Mouse (Mus musculus) MEL (cell line): ENCODE measurements at regions not wholly inside any gene's neighbourhood (a gene's known extent, or its start where the extent isn't known, plus 50 kb on each side); places are given as distances from the start of the nearest gene placed in this dataset.

Source experiments
- DNase-seq: peaks from one replicate; pipeline ENCODE4 v3.0.0; 2011; ENCODE audit warnings: low read depth, low spot score
- H3K27ac ChIP-seq: 2 replicates; pipeline ENCODE4 v1.5.1; 2012; ENCODE audit warnings: low read depth, mild to moderate bottlenecking, control low read depth, low read length, moderate library complexity; ENCODE audit not compliant: control insufficient read depth
- H3K27me3 ChIP-seq, 2 experiments: fragments of 150-350 bp in 1 of 2; sonication (generic) in 1 of 2; 2 replicates each; pipeline ENCODE4 v1.6.1; 2012; ENCODE audit warnings: low read length in 2 of 2, mild to moderate bottlenecking in 2 of 2, improper control_type of control experiment in 1 of 2, moderate library complexity in 1 of 2; ENCODE audit not compliant: insufficient read depth in 2 of 2, control insufficient read depth in 1 of 2
- H3K36me3 ChIP-seq, 2 experiments: 2 replicates each; pipeline ENCODE4 v1.6.1; 2012 to 2014; ENCODE audit warnings: low read length in 2 of 2, improper control_type of control experiment in 1 of 2, inconsistent platforms in 1 of 2, mild to moderate bottlenecking in 1 of 2; ENCODE audit not compliant: insufficient read depth in 2 of 2, control insufficient read depth in 1 of 2
- H3K4me1 ChIP-seq, 2 experiments: fragments of 150-350 bp in 1 of 2; sonication (generic) in 1 of 2; 2 replicates each; pipeline ENCODE4 v1.6.1; 2012; ENCODE audit warnings: low read length in 2 of 2, improper control_type of control experiment in 1 of 2, mild to moderate bottlenecking in 1 of 2; ENCODE audit not compliant: insufficient read depth in 2 of 2, control insufficient read depth in 1 of 2
- H3K4me3 ChIP-seq, 2 experiments: fragments of 150-350 bp in 1 of 2; sonication (generic) in 1 of 2; 2 replicates each; pipeline ENCODE4 v1.5.1; 2012; ENCODE audit warnings: low read depth in 2 of 2, low read length in 2 of 2, mild to moderate bottlenecking in 2 of 2, moderate library complexity in 2 of 2, control low read depth in 1 of 2, improper control_type of control experiment in 1 of 2; ENCODE audit not compliant: control insufficient read depth in 1 of 2, insufficient read depth in 1 of 2
- H3K79me2 ChIP-seq: 2 replicates; pipeline ENCODE4 v1.6.1; 2012; ENCODE audit warnings: mild to moderate bottlenecking, low read length, moderate library complexity; ENCODE audit not compliant: control insufficient read depth, poor library complexity, insufficient read depth
- H3K9ac ChIP-seq: 2 replicates; pipeline ENCODE4 v1.6.1; 2012; ENCODE audit warnings: low read depth, mild to moderate bottlenecking, control low read depth, low read length, moderate library complexity; ENCODE audit not compliant: control insufficient read depth, poor library complexity, severe bottlenecking
- H3K9me3 ChIP-seq: fragments of 150-350 bp; sonication (generic); replicated peaks from 2 replicates; pipeline ENCODE4 v1.6.1; 2012; ENCODE audit warnings: mild to moderate bottlenecking, low read length, improper control_type of control experiment, moderate library complexity; ENCODE audit not compliant: insufficient read depth
- BHLHE40 ChIP-seq: IDR thresholded peaks from 2 replicates; pipeline ENCODE4 v1.6.1; 2012; ENCODE audit warnings: low read depth, mild to moderate bottlenecking, inconsistent platforms, low read length, improper control_type of control experiment, borderline replicate concordance
- E2F4 ChIP-seq: IDR thresholded peaks from 2 replicates; pipeline ENCODE4 v1.6.1; 2011; ENCODE audit warnings: low read depth, low read length, improper control_type of control experiment, borderline replicate concordance
- ELF1 ChIP-seq: IDR thresholded peaks from 2 replicates; pipeline ENCODE4 v1.6.1; 2014; ENCODE audit warnings: low read depth, mild to moderate bottlenecking, inconsistent platforms, low read length, improper control_type of control experiment, moderate library complexity
- HCFC1 ChIP-seq: IDR thresholded peaks from 2 replicates; pipeline ENCODE4 v1.6.1; 2012; ENCODE audit warnings: low read depth, mild to moderate bottlenecking, inconsistent platforms, low read length, improper control_type of control experiment, moderate library complexity
- JUND ChIP-seq: IDR thresholded peaks from 2 replicates; pipeline ENCODE4 v1.6.1; 2011; ENCODE audit warnings: low read depth, mild to moderate bottlenecking, improper control_type of control experiment, low read length
- KAT2A ChIP-seq: conservative IDR thresholded peaks from 2 replicates; pipeline ENCODE4 v1.6.1; 2012; ENCODE audit warnings: low read depth, low read length, improper control_type of control experiment, inconsistent platforms
- MAZ ChIP-seq: IDR thresholded peaks from 2 replicates; pipeline ENCODE4 v1.6.1; 2012; ENCODE audit warnings: low read depth, mild to moderate bottlenecking, inconsistent platforms, low read length, improper control_type of control experiment
- MEF2A ChIP-seq: IDR thresholded peaks from 2 replicates; pipeline ENCODE4 v1.6.1; 2014; ENCODE audit warnings: low read depth, mild to moderate bottlenecking, inconsistent platforms, low read length, improper control_type of control experiment; ENCODE audit not compliant: poor library complexity, insufficient replicate concordance, severe bottlenecking; ENCODE audit errors: extremely low read depth
- MXI1 ChIP-seq: IDR thresholded peaks from 2 replicates; pipeline ENCODE4 v1.6.1; 2011; ENCODE audit warnings: mild to moderate bottlenecking, low read depth, low read length, improper control_type of control experiment
- MYB ChIP-seq: IDR thresholded peaks from 2 replicates; pipeline ENCODE4 v1.6.1; 2011; ENCODE audit warnings: mild to moderate bottlenecking, low read depth, low read length, improper control_type of control experiment
- MYC ChIP-seq: IDR thresholded peaks from 2 replicates; pipeline ENCODE4 v1.6.1; 2011; ENCODE audit warnings: low read depth, mild to moderate bottlenecking, low read length, improper control_type of control experiment, moderate library complexity
- NELFE ChIP-seq: IDR thresholded peaks from 2 replicates; pipeline ENCODE4 v1.6.1; 2011; ENCODE audit warnings: low read depth, low read length, improper control_type of control experiment
- POLR2A ChIP-seq, 2 experiments: IDR thresholded peaks; 2 replicates each; pipeline ENCODE4 v1.6.1; 2011 to 2012; ENCODE audit warnings: low read length in 2 of 2, mild to moderate bottlenecking in 2 of 2, control low read depth in 1 of 2, improper control_type of control experiment in 1 of 2, low read depth in 1 of 2, moderate library complexity in 1 of 2; ENCODE audit not compliant: control insufficient read depth in 1 of 2, insufficient read depth in 1 of 2, poor library complexity in 1 of 2
- POLR2AphosphoS2 ChIP-seq: IDR thresholded peaks from 2 replicates; pipeline ENCODE4 v1.6.1; 2011; ENCODE audit warnings: low read length, improper control_type of control experiment
- TAL1 ChIP-seq: IDR thresholded peaks from 2 replicates; pipeline ENCODE4 v1.6.1; 2012; ENCODE audit warnings: mild to moderate bottlenecking, inconsistent platforms, low read length, moderate library complexity, mixed read lengths
- TBP ChIP-seq: IDR thresholded peaks from 2 replicates; pipeline ENCODE4 v1.8.0; 2011; ENCODE audit warnings: low read depth, low read length, improper control_type of control experiment
- USF1 ChIP-seq: IDR thresholded peaks from 2 replicates; pipeline ENCODE4 v1.6.1; 2014; ENCODE audit warnings: low read depth, mild to moderate bottlenecking, inconsistent platforms, low read length, improper control_type of control experiment, moderate library complexity
- USF2 ChIP-seq, 2 experiments: IDR thresholded peaks; 2 replicates each; pipeline ENCODE4 v1.6.1; 2011 to 2012; ENCODE audit warnings: improper control_type of control experiment in 2 of 2, low read length in 2 of 2, borderline replicate concordance in 1 of 2, inconsistent platforms in 1 of 2, low read depth in 1 of 2, mild to moderate bottlenecking in 1 of 2; ENCODE audit not compliant: insufficient read depth in 1 of 2
- ZKSCAN1 ChIP-seq: IDR thresholded peaks from 2 replicates; pipeline ENCODE4 v1.6.1; 2012; ENCODE audit warnings: low read depth, mild to moderate bottlenecking, inconsistent platforms, low read length, improper control_type of control experiment, moderate library complexity
- ZMIZ1 ChIP-seq: IDR thresholded peaks from 2 replicates; pipeline ENCODE4 v1.6.1; 2012; ENCODE audit warnings: low read depth, mild to moderate bottlenecking, inconsistent platforms, low read length, improper control_type of control experiment, moderate library complexity

GRCm38 (mm10) chr8:103894589-103894988, 206.8 kb upstream of the Cdh5 start:
- no peak overlapping the region for H3K9ac ChIP-seq
- H3K4me3 ChIP-seq = no peak overlapping the region
- H3K27me3 ChIP-seq = no peaks in the 10 kb centered on the region
- H3K9me3 ChIP-seq = no peaks in the 10 kb centered on the region
- H3K27ac ChIP-seq = no peak overlapping the region
- DNase-seq = no peak
- H3K79me2 ChIP-seq = no peaks in the 10 kb centered on the region
- no peaks in the 10 kb centered on the region for H3K4me1 ChIP-seq
- no peaks in the 10 kb centered on the region for H3K36me3 ChIP-seq
- no peak for TF ChIP-seq ZMIZ1

GRCm38 (mm10) chr8:103895132-103895531, 206.3 kb upstream of the Cdh5 start:
- Histone ChIP-seq H3K4me1 (no peaks in the 10 kb centered on the region), H3K4me3 (no peak overlapping the region), H3K9ac (no peak overlapping the region), H3K79me2 (no peaks in the 10 kb centered on the region), H3K27me3 (no peaks in the 10 kb centered on the region), H3K27ac (no peak overlapping the region), H3K36me3 (no peaks in the 10 kb centered on the region), H3K9me3 (no peaks in the 10 kb centered on the region)
- no peak for DNase-seq
- TF ChIP-seq MXI1 = no peak
- TF ChIP-seq NELFE = no peak
- no peak for TF ChIP-seq POLR2AphosphoS2
- no peak for TF ChIP-seq BHLHE40
- TF ChIP-seq TBP = no peak
- TF ChIP-seq MAZ = no peak
- TF ChIP-seq ELF1 = no peak
- TF ChIP-seq MEF2A = no peak
- no peak for TF ChIP-seq HCFC1
- TF ChIP-seq USF2 (IDR thresholded peaks at IDR 0.05; ENCODE audit: borderline replicate concordance in 1 of 2, insufficient read depth in 1 of 2, low read depth in 1 of 2, low read length in 2 of 2) = no peak
- no peak for TF ChIP-seq MYC
- no peak for TF ChIP-seq POLR2A (IDR thresholded peaks at IDR 0.05; ENCODE audit: control insufficient read depth in 1 of 2, insufficient read depth in 1 of 2, low read depth in 1 of 2, low read length in 2 of 2, poor library complexity in 1 of 2)
- TF ChIP-seq KAT2A = no peak
- no peak for TF ChIP-seq TAL1
- TF ChIP-seq ZKSCAN1 = no peak
- TF ChIP-seq E2F4 = no peak
- no peak for TF ChIP-seq USF1
- TF ChIP-seq JUND = no peak
- no peak for TF ChIP-seq MYB
